Mouse (Mus musculus): ENCODE results near the gene Nxnl1.

DNA sequence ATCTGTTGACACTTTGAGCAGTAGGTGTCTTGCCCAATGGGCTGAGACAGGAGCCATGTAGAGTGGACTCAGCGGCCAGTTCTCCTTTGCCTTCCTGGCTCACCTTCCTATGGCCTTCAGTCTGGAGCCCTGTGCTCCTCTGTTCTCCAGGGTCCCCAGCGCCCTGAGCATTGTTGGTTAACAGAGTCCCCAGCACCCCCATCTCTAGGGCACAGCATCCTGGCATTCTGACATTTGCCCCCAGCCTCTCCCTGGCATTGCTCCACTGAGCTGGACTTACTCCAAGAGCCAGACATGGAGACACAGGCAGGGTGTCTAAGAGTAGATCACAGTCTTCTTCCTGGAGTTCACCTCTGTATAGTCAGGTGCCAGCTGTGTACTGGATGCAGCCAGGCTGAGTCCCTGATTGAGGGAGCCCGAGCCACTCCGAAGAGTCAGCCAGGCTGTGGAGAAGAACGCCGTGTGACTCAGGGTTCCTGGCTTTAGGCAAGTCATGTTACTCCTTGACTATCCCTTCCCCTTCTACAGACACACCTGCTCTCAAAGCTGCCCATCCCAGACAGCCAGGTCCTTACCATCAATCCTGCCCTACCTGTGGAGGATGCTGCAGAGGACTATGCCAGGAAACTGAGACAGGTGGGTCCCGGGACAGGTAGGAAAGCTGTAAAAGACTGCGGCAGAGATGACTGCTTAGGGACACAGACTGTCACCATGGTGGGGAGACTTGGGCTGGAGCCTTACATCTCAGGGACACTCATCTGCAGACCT lies 27.3 kb upstream of the Nxnl1 start:
- TF ChIP-seq POLR2AphosphoS2 (IDR thresholded peaks at IDR 0.05; ENCODE audit: low read depth, low read length): 0 out of 2 replicates have a peak, but pooled peaks have one; percentile 22
- no peak for TF ChIP-seq JUN (IDR thresholded peaks at IDR 0.05; ENCODE audit: insufficient read depth, low read depth, low read length)
- TF ChIP-seq POLR2A (IDR thresholded peaks at IDR 0.05; ENCODE audit: low read depth, low read length): no peak
